Mouse (Mus musculus): Measurements from ENCODE around the gene Scaf11. TPM values are rescaled to one million over a fixed set of nuclear protein-coding genes. Genes with fewer than 3 reads are reported as not detected.

Scaf11 gene
- polyA plus RNA-seq, 1 experiment from 2014 or later, result 125 TPM

DNA sequence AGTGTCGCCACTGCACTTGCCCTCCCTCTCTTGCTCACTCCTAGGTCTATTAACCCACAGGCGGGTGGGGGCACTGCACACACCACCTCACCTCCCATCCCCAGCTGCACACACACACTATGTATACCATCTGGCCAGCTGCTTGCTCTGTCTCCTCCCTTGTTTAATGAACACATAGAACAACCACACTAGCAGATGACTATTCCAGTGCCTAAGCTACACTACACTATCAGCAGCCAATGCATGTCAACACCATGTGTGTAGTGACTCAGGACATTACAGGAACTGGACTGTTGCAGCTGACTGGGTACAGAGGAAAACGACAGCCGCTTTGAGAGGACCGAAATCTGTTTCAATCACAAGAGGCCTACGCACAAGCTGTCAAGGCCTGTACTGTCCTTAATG is 51.9 kb downstream of the Scaf11 start:
- H3K27ac ChIP-seq, result no peak overlapping the region
- H3K36me3 ChIP-seq, result peaks cover 77% of the 10 kb centered on the region
- no peaks in the 10 kb centered on the region for H3K27me3 ChIP-seq (ENCODE audit: low read depth, poor library complexity, severe bottlenecking)
- H3K4me1 ChIP-seq, result no peaks in the 10 kb centered on the region
- H3K4me3 ChIP-seq, result no peak overlapping the region
- WGBS, result 92% methylated on average over 6 of the region's 6 CpGs
- DNase-seq (ENCODE audit: low spot score), result no peak
- H3K9me3 ChIP-seq (replicated peaks), result no peaks in the 10 kb centered on the region

DNA sequence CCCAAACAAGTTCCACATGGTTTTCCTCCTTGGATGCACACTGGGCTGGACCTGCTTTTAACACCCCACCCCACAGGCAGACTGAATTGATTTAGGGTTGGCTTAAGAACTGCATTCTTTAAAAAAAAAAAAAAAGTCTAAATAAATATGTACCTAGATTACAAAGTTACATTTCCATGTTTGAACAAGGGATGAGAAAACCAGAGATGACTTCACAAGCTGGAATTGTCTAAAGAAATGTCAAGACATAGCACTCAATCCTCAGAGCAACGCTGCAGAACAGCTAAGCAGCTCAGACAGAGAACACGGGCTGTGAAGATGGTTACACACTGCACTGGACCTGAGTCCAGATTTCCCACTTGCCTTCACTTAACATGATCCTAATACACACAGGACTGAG is 53.5 kb downstream of the Scaf11 start:
- Histone ChIP-seq H3K4me3 (no peak overlapping the region), H3K9me3 (replicated peaks) (no peaks in the 10 kb centered on the region), H3K36me3 (peaks cover 77% of the 10 kb centered on the region), H3K27me3 (ENCODE audit: low read depth, poor library complexity, severe bottlenecking) (no peaks in the 10 kb centered on the region), H3K4me1 (no peaks in the 10 kb centered on the region), H3K27ac (no peak overlapping the region)
- WGBS, result 85% methylated on average over 2 of the region's 2 CpGs
- no peak for DNase-seq (ENCODE audit: low spot score)

DNA sequence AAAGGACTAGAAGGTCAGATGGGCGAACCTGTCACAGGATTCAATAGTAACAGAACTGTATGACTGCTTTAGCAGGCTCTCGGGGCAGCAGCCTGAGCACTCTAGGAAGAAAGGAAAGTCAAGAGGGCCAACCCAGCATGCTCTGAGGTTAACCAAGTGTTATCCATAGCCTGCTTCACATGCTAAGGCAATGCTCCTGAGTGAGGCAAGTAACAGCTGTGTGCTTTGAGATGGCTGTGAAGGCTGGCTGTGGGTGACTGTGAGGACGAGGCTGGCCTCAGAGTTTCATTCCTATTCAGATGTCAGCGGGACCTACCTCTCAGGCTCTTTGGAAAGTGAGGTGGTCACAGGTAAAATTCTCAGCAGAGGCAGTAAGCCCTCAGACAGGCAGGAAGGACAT is 54.4 kb downstream of the Scaf11 start:
- H3K27ac ChIP-seq, result no peak overlapping the region
- WGBS, result 81% methylated on average over 4 of the region's 4 CpGs

DNA sequence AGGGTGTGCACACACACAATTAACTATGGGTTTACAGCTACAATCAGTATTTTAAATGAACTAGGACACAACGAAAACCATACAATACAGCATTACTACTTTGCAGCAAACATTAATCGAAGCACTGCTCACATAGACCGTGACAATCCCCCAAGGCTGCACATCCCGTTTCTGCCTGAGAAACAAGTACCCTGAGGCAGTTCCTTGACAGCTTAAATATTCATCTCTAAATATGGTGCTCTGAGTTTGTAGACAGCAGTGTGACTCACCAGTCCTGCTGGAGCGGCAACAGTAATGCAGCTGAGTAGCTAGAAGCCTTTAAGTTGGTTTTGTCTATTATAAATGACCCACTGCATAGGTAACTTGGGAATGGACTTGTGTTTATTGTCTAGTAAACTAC is 55.1 kb downstream of the Scaf11 start:
- Histone ChIP-seq H3K36me3 (peaks cover 73% of the 10 kb centered on the region), H3K4me3 (no peak overlapping the region), H3K9me3 (replicated peaks) (no peaks in the 10 kb centered on the region), H3K27ac (no peak overlapping the region), H3K27me3 (ENCODE audit: low read depth, poor library complexity, severe bottlenecking) (no peaks in the 10 kb centered on the region), H3K4me1 (no peaks in the 10 kb centered on the region)
- 93% methylated on average over 5 of the region's 5 CpGs for WGBS
- no peak for DNase-seq (ENCODE audit: low spot score)

More for the DNA sequence above, 54.4 kb downstream of the Scaf11 start:
- H3K4me3 ChIP-seq, result no peak overlapping the region
- no peaks in the 10 kb centered on the region for H3K4me1 ChIP-seq
- DNase-seq (ENCODE audit: low spot score), result no peak
- peaks cover 75% of the 10 kb centered on the region for H3K36me3 ChIP-seq
- no peaks in the 10 kb centered on the region for H3K9me3 ChIP-seq (replicated peaks)
- H3K27me3 ChIP-seq (ENCODE audit: low read depth, poor library complexity, severe bottlenecking), result no peaks in the 10 kb centered on the region

DNA sequence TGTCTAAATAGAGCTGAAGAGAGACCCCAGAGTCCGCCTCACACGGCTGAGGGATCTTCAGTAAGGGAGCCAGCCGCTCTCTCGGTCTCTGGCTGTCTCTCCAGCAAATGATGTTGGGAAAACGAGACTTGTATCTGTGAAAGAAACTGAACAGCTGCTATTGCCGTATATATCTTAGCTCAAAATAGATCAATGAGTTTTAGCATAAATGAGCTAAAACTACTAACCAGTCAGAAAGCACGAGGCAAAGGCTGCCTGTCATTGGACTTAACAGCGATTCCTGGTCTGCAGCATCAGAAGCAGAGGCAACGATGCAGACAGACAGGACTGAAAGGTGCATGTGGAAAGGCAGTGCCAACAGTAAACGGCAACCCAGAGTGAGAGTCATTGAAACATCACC is 62.3 kb downstream of the Scaf11 start:
- Histone ChIP-seq H3K36me3 (peaks cover 90% of the 10 kb centered on the region), H3K4me3 (no peak overlapping the region), H3K27ac (no peak overlapping the region), H3K27me3 (ENCODE audit: low read depth, poor library complexity, severe bottlenecking) (no peaks in the 10 kb centered on the region), H3K4me1 (no peaks in the 10 kb centered on the region), H3K9me3 (replicated peaks) (no peaks in the 10 kb centered on the region)
- WGBS, result 94% methylated on average over 10 of the region's 10 CpGs
- DNase-seq (ENCODE audit: low spot score), result no peak

DNA sequence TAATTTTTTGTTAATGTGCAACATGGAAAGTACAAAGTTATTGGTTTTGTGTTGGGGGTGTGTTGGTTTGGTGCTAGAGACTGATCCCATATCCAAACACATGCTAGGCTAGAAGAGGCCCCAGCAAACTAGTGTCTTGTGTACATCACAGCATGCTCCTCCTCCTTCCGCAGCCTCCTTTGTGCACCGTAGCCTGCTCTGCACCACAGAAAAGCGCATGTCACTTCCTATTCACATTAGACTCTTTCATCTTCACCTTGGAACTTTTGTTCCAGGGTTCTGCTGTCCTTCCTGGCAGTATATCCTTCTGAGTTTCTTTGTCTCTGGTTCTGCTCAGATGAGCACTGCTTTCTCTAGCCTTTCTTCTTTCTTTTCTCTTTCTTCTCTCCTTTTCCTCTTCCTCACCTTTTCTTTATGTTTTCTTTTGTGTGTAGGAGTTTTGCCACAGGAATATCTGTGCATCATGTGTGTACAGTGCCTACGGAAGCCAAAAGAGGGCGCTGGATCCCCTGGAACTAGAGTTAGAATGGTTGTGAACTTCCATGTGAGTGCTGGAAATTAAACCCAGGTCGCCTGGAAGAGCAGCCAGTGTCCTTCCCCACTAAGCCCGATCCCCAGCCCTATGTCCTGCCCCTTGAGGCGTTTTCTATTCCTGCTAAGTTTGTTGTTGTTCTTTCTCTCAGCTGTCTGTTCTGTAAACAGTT is 63.9 kb downstream of the Scaf11 start:
- H3K4me1 ChIP-seq, result no peaks in the 10 kb centered on the region
- H3K36me3 ChIP-seq, result peaks cover 90% of the 10 kb centered on the region
- no peak overlapping the region for H3K4me3 ChIP-seq
- 90% methylated on average over 8 of the region's 8 CpGs for WGBS
- DNase-seq (ENCODE audit: low spot score), result no peak
- H3K27me3 ChIP-seq (ENCODE audit: low read depth, poor library complexity, severe bottlenecking), result no peaks in the 10 kb centered on the region
- H3K27ac ChIP-seq, result no peak overlapping the region
- no peaks in the 10 kb centered on the region for H3K9me3 ChIP-seq (replicated peaks)

DNA sequence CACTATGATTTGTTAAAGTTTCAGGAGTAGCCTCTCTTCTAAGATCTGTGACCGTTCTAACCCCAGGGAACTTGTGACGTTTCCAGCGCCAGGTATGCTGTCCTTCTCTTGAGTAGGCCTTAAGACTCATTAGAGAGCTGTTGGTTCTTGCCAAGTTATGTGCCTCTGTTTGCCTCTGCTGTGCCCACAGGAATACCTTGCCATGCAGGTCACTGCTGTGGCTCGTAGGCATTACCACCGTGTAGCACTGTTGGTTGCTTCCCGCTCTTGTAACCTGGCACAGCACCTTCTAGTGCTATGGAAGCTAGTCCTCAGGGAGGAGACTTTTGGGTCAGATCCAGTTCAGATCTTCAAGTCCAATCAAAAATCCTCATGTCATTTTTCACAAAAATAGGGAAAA is 65.6 kb downstream of the Scaf11 start:
- WGBS, result 99% methylated on average over 6 of the region's 6 CpGs
- Histone ChIP-seq H3K9me3 (replicated peaks) (no peaks in the 10 kb centered on the region), H3K27me3 (ENCODE audit: low read depth, poor library complexity, severe bottlenecking) (no peaks in the 10 kb centered on the region), H3K4me1 (no peaks in the 10 kb centered on the region), H3K4me3 (no peak overlapping the region), H3K36me3 (peaks cover 95% of the 10 kb centered on the region), H3K27ac (no peak overlapping the region)
- no peak for DNase-seq (ENCODE audit: low spot score)

DNA sequence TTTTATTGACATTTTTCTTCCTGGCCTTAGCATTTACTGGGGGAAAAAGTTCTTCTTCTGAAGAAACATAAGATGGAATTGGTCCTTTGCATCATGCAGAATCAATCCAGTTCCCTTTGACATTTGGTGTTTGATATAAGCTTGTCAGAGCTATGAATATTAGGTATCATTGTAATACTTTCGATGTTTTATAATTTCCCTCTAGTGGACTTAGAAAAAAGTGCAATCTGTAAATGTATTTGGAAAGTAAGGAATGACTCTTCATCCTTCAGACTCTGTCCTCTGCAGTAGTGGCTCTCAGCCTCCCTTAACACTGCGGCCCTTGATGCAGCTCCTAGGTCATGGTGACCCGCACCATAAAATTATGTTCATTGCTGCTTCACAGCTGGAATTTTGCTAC is 67.8 kb downstream of the Scaf11 start:
- peaks cover 92% of the 10 kb centered on the region for H3K36me3 ChIP-seq

DNA sequence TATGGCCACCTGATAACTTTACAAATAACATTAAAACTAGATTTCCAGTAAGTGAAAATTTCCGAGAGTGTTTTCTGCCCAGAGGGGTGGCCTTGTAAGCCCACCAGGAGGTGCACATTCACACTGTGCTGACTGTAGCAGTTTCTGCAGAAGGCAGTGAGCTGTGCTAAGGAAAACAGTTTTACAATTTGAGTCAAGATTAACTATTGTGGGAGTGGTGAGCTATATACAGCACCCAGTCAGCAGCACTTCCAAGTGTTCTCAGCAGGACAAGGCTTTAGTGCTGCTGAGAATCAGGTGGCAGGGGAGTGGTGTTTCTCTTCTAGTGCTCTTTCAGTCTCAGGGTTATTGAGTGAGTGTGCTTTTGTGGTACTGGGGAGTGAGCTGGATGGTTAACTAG is 72.1 kb downstream of the Scaf11 start:
- H3K27me3 ChIP-seq (ENCODE audit: low read depth, poor library complexity, severe bottlenecking), result no peaks in the 10 kb centered on the region
- H3K27ac ChIP-seq, result no peak overlapping the region
- DNase-seq (ENCODE audit: low spot score), result no peak
- no peaks in the 10 kb centered on the region for H3K4me1 ChIP-seq
- H3K4me3 ChIP-seq, result no peak overlapping the region
- no peaks in the 10 kb centered on the region for H3K9me3 ChIP-seq (replicated peaks)
- 89% methylated on average over 1 of the region's 1 CpGs for WGBS
- peaks cover 88% of the 10 kb centered on the region for H3K36me3 ChIP-seq

More for the DNA sequence above, 67.8 kb downstream of the Scaf11 start:
- Histone ChIP-seq H3K4me1 (no peaks in the 10 kb centered on the region), H3K27ac (no peak overlapping the region), H3K4me3 (no peak overlapping the region), H3K27me3 (ENCODE audit: low read depth, poor library complexity, severe bottlenecking) (no peaks in the 10 kb centered on the region), H3K9me3 (replicated peaks) (no peaks in the 10 kb centered on the region)
- DNase-seq (ENCODE audit: low spot score), result no peak
- WGBS, result 98% methylated on average over 3 of the region's 3 CpGs

DNA sequence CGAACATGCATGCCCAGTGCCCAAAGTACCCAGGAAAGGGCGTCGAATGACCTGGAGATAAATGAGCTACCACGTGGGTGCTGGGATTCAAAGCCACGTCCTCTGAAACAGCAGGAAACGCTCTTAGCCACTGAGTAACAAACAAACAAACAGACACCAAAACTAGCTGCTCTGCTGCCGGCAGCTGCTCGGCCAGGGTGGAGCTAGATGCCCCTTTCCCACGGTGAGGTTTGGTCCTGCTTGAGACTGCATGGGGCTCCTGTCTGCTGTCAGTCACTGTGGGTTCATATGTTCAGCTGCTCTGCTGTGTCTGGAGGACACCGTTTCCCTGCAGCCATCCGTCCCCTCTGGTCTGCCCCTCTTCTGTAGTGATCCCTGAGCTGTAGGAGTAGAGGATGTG is 78.4 kb downstream of the Scaf11 start:
- H3K36me3 ChIP-seq, result peaks cover 95% of the 10 kb centered on the region
- DNase-seq (ENCODE audit: low spot score), result no peak
- H3K9me3 ChIP-seq (replicated peaks), result no peaks in the 10 kb centered on the region
- 93% methylated on average over 11 of the region's 11 CpGs for WGBS
- no peaks in the 10 kb centered on the region for H3K4me1 ChIP-seq
- no peaks in the 10 kb centered on the region for H3K27me3 ChIP-seq (ENCODE audit: low read depth, poor library complexity, severe bottlenecking)
- H3K4me3 ChIP-seq, result no peak overlapping the region
- H3K27ac ChIP-seq, result no peak overlapping the region

DNA sequence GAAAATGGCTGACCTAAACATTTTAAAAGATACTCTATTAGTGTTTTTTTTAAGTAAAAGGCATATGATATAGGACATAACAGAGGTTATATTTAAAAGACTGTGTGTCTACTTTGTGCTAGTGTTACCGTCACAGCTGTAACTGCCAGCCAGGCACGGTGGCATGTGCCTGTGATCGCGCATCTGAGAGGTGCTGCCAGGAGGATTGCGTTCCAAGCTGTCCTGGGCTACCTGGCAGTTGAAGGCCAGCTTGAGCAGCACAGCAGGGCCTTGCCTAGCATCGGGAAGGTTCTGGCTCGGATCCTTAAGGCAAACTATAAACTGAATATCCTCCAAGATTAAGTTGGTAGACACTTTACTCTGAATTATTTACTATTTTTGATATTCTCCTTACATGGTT is 82.9 kb downstream of the Scaf11 start:
- Histone ChIP-seq H3K27ac (no peak overlapping the region), H3K36me3 (peaks cover 99% of the 10 kb centered on the region), H3K4me3 (no peak overlapping the region), H3K9me3 (replicated peaks) (no peaks in the 10 kb centered on the region), H3K4me1 (no peaks in the 10 kb centered on the region), H3K27me3 (ENCODE audit: low read depth, poor library complexity, severe bottlenecking) (no peaks in the 10 kb centered on the region)
- 98% methylated on average over 7 of the region's 7 CpGs for WGBS
- no peak for DNase-seq (ENCODE audit: low spot score)

DNA sequence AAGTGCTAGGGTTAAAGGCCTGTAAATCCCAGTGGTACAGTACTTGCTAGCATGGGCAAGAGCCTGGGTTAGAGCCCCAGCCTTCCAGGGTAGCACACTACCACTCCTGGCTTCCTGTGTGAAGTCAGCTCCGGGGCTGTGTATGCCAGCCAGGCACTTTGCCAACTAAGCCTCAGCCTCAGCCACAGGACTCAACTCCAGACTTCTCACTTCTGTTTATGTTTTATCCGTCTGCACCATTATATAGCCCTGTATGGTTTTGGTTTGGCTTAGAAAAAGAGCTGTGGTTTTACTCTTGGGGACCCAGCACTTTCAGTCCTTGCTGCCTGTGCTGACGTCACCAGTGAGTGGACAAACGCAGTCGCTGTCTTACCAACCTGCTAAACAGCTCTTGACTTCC is 83.4 kb downstream of the Scaf11 start:
- Histone ChIP-seq H3K9me3 (replicated peaks) (no peaks in the 10 kb centered on the region), H3K27ac (no peak overlapping the region), H3K4me1 (no peaks in the 10 kb centered on the region), H3K4me3 (no peak overlapping the region), H3K27me3 (ENCODE audit: low read depth, poor library complexity, severe bottlenecking) (no peaks in the 10 kb centered on the region), H3K36me3 (peaks cover 99% of the 10 kb centered on the region)
- DNase-seq (ENCODE audit: low spot score), result no peak
- WGBS, result 92% methylated on average over 5 of the region's 5 CpGs

DNA sequence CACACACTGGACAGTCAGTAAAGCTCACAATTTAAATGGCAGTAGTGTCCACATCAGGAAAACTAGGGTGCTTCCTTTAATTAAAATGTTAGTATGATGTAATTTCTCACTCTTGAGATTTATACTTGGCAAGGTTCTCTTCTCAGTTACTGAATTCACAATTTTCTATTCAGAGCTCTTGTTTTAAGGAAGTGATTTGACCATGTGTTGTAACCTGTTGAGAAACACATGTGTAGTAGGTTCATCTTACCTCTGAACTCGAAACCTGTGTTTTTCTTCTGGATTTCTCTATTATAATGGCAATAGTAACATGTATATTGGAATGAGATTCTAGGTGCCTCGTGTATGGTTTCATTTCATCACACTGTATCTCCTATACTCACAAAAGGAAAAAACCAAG is 84.4 kb downstream of the Scaf11 start:
- H3K4me1 ChIP-seq, result no peaks in the 10 kb centered on the region
- 89% methylated on average over 2 of the region's 2 CpGs for WGBS
- no peak for DNase-seq (ENCODE audit: low spot score)
- H3K27ac ChIP-seq, result no peak overlapping the region
- H3K36me3 ChIP-seq, result peaks cover 100% of the 10 kb centered on the region
- no peak overlapping the region for H3K4me3 ChIP-seq
- H3K9me3 ChIP-seq (replicated peaks), result no peaks in the 10 kb centered on the region
- no peaks in the 10 kb centered on the region for H3K27me3 ChIP-seq (ENCODE audit: low read depth, poor library complexity, severe bottlenecking)

DNA sequence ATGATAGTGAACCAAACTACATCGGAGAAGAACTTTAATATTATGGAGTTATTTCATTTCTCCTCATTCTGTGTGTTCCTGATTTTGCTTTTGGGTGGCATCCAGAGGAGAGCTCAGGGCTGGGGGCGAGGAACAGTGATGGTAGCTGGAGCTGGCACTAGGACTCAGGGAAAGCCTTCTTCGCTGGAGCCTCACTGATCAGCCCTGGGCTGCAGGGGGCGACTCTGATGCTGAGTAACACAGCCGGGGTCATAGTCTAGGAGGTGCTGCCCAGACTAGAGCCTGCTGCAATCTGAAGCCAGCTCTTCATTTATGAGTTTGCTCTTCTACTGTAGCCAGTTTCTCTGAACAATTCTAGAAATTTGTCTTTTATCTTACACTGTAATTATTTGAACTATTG is 87.5 kb downstream of the Scaf11 start:
- 89% methylated on average over 5 of the region's 5 CpGs for WGBS
- Histone ChIP-seq H3K36me3 (peaks cover 100% of the 10 kb centered on the region), H3K4me3 (no peak overlapping the region), H3K4me1 (no peaks in the 10 kb centered on the region), H3K9me3 (replicated peaks) (no peaks in the 10 kb centered on the region), H3K27me3 (ENCODE audit: low read depth, poor library complexity, severe bottlenecking) (no peaks in the 10 kb centered on the region), H3K27ac (no peak overlapping the region)
- DNase-seq (ENCODE audit: low spot score), result no peak
